Mouse (Mus musculus) neural tube, embryonic 14.5 days (tissue): ENCODE measurements around the gene Eya2. TPM values are rescaled to one million over a fixed set of nuclear protein-coding genes. Genes with fewer than 3 reads are reported as not detected.
A peak's percentile ranks its signal among the peaks of the same experiment; 100 is the strongest.

Experiments
- ATAC-seq: fragments of 200-750 bp; cut with Nextera tagmentation; 2 replicates; pipeline ENCODE4 v1.8.0; 2017; ENCODE audit warnings: low read depth, mild to moderate bottlenecking, moderate TSS enrichment, moderate library complexity
- H3K27ac ChIP-seq: fragments of 300-500 bp; sonication (generic); 2 replicates; pipeline ENCODE4 v1.5.1; 2014; ENCODE audit warnings: low read depth, mild to moderate bottlenecking, control low read depth, low read length, moderate library complexity, mixed read lengths
- H3K27me3 ChIP-seq: fragments of 300-500 bp; sonication (generic); 2 replicates; pipeline ENCODE4 v1.6.1; 2014; ENCODE audit warnings: low read length; ENCODE audit not compliant: control insufficient read depth, insufficient read depth
- H3K36me3 ChIP-seq: fragments of 300-500 bp; sonication (generic); 2 replicates; pipeline ENCODE4 v1.6.1; 2014; ENCODE audit warnings: low read length, mixed read lengths; ENCODE audit not compliant: control insufficient read depth, insufficient read depth
- H3K4me1 ChIP-seq: fragments of 300-500 bp; sonication (generic); 2 replicates; pipeline ENCODE4 v1.6.1; 2014; ENCODE audit warnings: low read length; ENCODE audit not compliant: control insufficient read depth, insufficient read depth
- H3K4me2 ChIP-seq: fragments of 300-500 bp; sonication (generic); 2 replicates; pipeline ENCODE4 v1.6.1; 2014; ENCODE audit warnings: mild to moderate bottlenecking, low read depth, low read length, control low read depth
- H3K4me3 ChIP-seq: fragments of 300-500 bp; sonication (generic); 2 replicates; pipeline ENCODE4 v1.5.1; 2014; ENCODE audit warnings: low read depth, low read length, control low read depth, mixed read lengths
- H3K9ac ChIP-seq: fragments of 300-500 bp; sonication (generic); replicated peaks from 2 replicates; pipeline ENCODE4 v1.6.1; 2014; ENCODE audit warnings: low read depth, mild to moderate bottlenecking, control low read depth, low read length, mixed read lengths
- H3K9me3 ChIP-seq: fragments of 300-500 bp; sonication (generic); 2 replicates; pipeline ENCODE4 v1.6.1; 2016; ENCODE audit warnings: low read length; ENCODE audit not compliant: control insufficient read depth
- WGBS: fragments of 180-500 bp; shearing (Covaris S2); extraction: QIAGEN DNeasy Blood & Tissue Kit; methylation state at CpG from one replicate; pipeline ENCODE4 v1.1.7; 2014; 5-methylcytosine and 5-hydroxymethylcytosine counted together
- polyA plus RNA-seq: library from polyadenylated mRNA; unstranded; fragments of >200 nt; fragmentation: Nextera tagmentation; extraction: Ambion mirVana; gene quantifications from 2 replicates; pipeline ENCODE4 v1.2.1, GENCODE M21; 2014

Eya2 gene
- polyA plus RNA-seq, 1 experiment from 2014 or later: 4.7 TPM

GRCm38 (mm10) chr2:165818570-165818969 is 223.7 kb downstream of the Eya2 start:
- H3K27me3 ChIP-seq: no peaks in the 10 kb centered on the region
- peaks cover 8% of the 10 kb centered on the region; the same call in 1 of the 2 replicates for H3K4me1 ChIP-seq
- H3K36me3 ChIP-seq: peaks cover 34% of the 10 kb centered on the region
- no peak overlapping the region for H3K4me3 ChIP-seq
- H3K9ac ChIP-seq: no peak overlapping the region
- H3K9me3 ChIP-seq: no peaks in the 10 kb centered on the region
- no peak overlapping the region for H3K27ac ChIP-seq
- WGBS: 91% methylated on average over 6 of the region's 6 CpGs
- ATAC-seq: no peak
- no peak overlapping the region for H3K4me2 ChIP-seq

- Histone ChIP-seq H3K27ac (no peak overlapping the region), H3K36me3 (peaks cover 36% of the 10 kb centered on the region), H3K4me1 (peaks cover 8% of the 10 kb centered on the region; the same call in 1 of the 2 replicates), H3K27me3 (no peaks in the 10 kb centered on the region), H3K9ac (no peak overlapping the region), H3K9me3 (no peaks in the 10 kb centered on the region), H3K4me3 (no peak overlapping the region), H3K4me2 (no peak overlapping the region)
- peak; percentile 62 for ATAC-seq
- WGBS: 80% methylated on average over 10 of the region's 10 CpGs
Observed at GRCm38 (mm10) chr2:165818985-165819948, 224.4 kb downstream of the Eya2 start.

- ATAC-seq: no peak
- Histone ChIP-seq H3K36me3 (peaks cover 37% of the 10 kb centered on the region), H3K9ac (no peak overlapping the region), H3K4me3 (no peak overlapping the region), H3K9me3 (no peaks in the 10 kb centered on the region), H3K4me2 (no peak overlapping the region), H3K27ac (no peak overlapping the region), H3K4me1 (peaks cover 8% of the 10 kb centered on the region; the same call in 1 of the 2 replicates), H3K27me3 (no peaks in the 10 kb centered on the region)
- WGBS: 92% methylated on average over 3 of the region's 3 CpGs
Observed at GRCm38 (mm10) chr2:165820073-165820472, 225.2 kb downstream of the Eya2 start.

- no peak for ATAC-seq
- Histone ChIP-seq H3K4me1 (0 out of 2 replicates have a peak, but pooled peaks cover 4% of the 10 kb centered on the region), H3K9ac (no peak overlapping the region), H3K9me3 (no peaks in the 10 kb centered on the region), H3K36me3 (peaks cover 41% of the 10 kb centered on the region), H3K4me2 (no peak overlapping the region), H3K27ac (peak overlapping the region; percentile 40; the same call in 1 of the 2 replicates), H3K27me3 (no peaks in the 10 kb centered on the region), H3K4me3 (no peak overlapping the region)
- 68% methylated on average over 15 of the region's 15 CpGs for WGBS
Observed at GRCm38 (mm10) chr2:165820504-165821095, 225.8 kb downstream of the Eya2 start.

Other genes with a start within 250 kb of the Eya2 start
- gene Zfp663, start 226.3 kb upstream of the Eya2 start, polyA plus RNA-seq: 6.1 and 7.0 TPM in 2 replicates
- gene Zfp334, start 206.8 kb upstream of the Eya2 start, polyA plus RNA-seq: 12.0 and 15.0 TPM in 2 replicates
- not detected in 2 replicates for gene Ocstamp, start 194.6 kb upstream of the Eya2 start, polyA plus RNA-seq
- 1.3 and 2.9 TPM in 2 replicates for gene Slc13a3, start 121.8 kb upstream of the Eya2 start, polyA plus RNA-seq
- 36.9 and 39.2 TPM in 2 replicates for gene Trp53rka, start 101.7 kb upstream of the Eya2 start, polyA plus RNA-seq
- gene Slc2a10, start 91.2 kb upstream of the Eya2 start, polyA plus RNA-seq: 1.1 and 2.3 TPM in 2 replicates